Mouse (Mus musculus): Measurements from ENCODE around the gene Fhad1. TPM values are rescaled to one million over a fixed set of nuclear protein-coding genes. Genes with fewer than 3 reads are reported as not detected.

Fhad1 gene
- polyA plus RNA-seq, 1 experiment from 2014 or later = 0.50 TPM

DNA sequence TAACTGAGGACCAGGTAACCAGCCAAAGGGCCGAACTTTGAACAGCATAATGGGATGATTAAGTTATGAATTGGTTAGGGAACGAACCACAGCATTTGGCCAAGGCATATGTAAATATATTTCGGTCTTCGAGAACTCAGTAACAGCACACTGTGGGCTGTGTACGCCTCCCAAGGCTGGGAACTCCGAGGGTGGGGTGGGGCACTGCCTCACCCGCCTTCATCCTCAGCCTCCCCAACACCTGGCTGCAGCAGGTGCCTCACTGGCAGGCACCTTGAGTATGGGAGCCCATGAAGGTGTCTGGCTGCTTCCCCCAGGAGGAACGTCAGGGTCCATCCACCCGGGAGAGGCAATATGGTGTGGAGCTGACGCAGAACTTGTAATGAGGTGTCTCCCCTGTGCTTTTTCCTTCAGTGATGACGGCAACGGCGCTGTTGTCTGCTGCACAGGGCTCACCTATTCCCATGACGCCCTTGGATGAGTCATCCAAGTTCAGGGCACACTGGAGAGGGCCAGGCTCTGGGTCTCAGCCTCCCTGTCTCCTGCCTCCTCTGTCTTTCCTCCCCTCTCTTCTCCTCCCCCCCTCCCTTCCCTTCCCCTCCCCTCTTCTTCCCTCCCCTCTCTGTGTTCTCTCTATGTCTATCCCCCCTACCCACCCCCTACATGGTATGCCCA lies 22.2 kb downstream of the Fhad1 start:
- no peak for TF ChIP-seq CTCF (IDR thresholded peaks at IDR 0.05; ENCODE audit: low read depth)
- WGBS = 85% methylated on average over 14 of the region's 14 CpGs
- ATAC-seq (replicated peaks; ENCODE audit: low FRiP score, low read depth) = no peak
- DNase-seq (ENCODE audit: low spot score) = no peak
- no peak overlapping the region for H3K27ac ChIP-seq
- no peaks in the 10 kb centered on the region for H3K4me1 ChIP-seq (replicated peaks; ENCODE audit: insufficient read depth, low read length)
- H3K36me3 ChIP-seq (ENCODE audit: insufficient read depth, low read length) = no peaks in the 10 kb centered on the region
- H3K27me3 ChIP-seq (ENCODE audit: insufficient read depth, low read length) = no peaks in the 10 kb centered on the region
- H3K4me3 ChIP-seq (replicated peaks; ENCODE audit: low read depth, low read length) = no peak overlapping the region
- no peak overlapping the region for H3K4me2 ChIP-seq (ENCODE audit: low read length)
- no peak overlapping the region for H3K9ac ChIP-seq (ENCODE audit: low read depth, low read length)
- no peaks in the 10 kb centered on the region for H3K9me3 ChIP-seq (replicated peaks; ENCODE audit: low read length)

GRCm38 (mm10) chr4:141988178-141988577 lies 26.7 kb downstream of the Fhad1 start:
- WGBS = 89% methylated on average over 1 of the region's 1 CpGs
- no peak for DNase-seq (ENCODE audit: low spot score)
- no peak for TF ChIP-seq CTCF (IDR thresholded peaks at IDR 0.05; ENCODE audit: low read depth)

GRCm38 (mm10) chr4:141983689-141984088 lies 31.2 kb downstream of the Fhad1 start:
- DNase-seq (ENCODE audit: low spot score) (no peak), ATAC-seq (replicated peaks; ENCODE audit: low FRiP score, low read depth) (no peak)
- no peaks in the 10 kb centered on the region for H3K4me1 ChIP-seq (replicated peaks; ENCODE audit: insufficient read depth, low read length)
- 63% methylated on average over 3 of the region's 3 CpGs for WGBS
- H3K4me3 ChIP-seq (replicated peaks; ENCODE audit: low read depth, low read length) = no peak overlapping the region
- no peaks in the 10 kb centered on the region for H3K9me3 ChIP-seq (replicated peaks; ENCODE audit: low read length)
- no peak overlapping the region for H3K27ac ChIP-seq
- H3K36me3 ChIP-seq (ENCODE audit: insufficient read depth, low read length) = no peaks in the 10 kb centered on the region
- H3K9ac ChIP-seq (ENCODE audit: low read depth, low read length) = no peak overlapping the region
- TF ChIP-seq CTCF (IDR thresholded peaks at IDR 0.05; ENCODE audit: low read depth) = peak; percentile 53
- H3K4me2 ChIP-seq (ENCODE audit: low read length) = no peak overlapping the region
- H3K27me3 ChIP-seq (ENCODE audit: insufficient read depth, low read length) = no peaks in the 10 kb centered on the region

More at GRCm38 (mm10) chr4:141988178-141988577, 26.7 kb downstream of the Fhad1 start:
- Histone ChIP-seq H3K9me3 (replicated peaks; ENCODE audit: low read length) (no peaks in the 10 kb centered on the region), H3K9ac (ENCODE audit: low read depth, low read length) (no peak overlapping the region), H3K4me1 (replicated peaks; ENCODE audit: insufficient read depth, low read length) (no peaks in the 10 kb centered on the region), H3K4me2 (ENCODE audit: low read length) (no peak overlapping the region), H3K4me3 (replicated peaks; ENCODE audit: low read depth, low read length) (no peak overlapping the region), H3K27ac (no peak overlapping the region), H3K36me3 (ENCODE audit: insufficient read depth, low read length) (no peaks in the 10 kb centered on the region), H3K27me3 (ENCODE audit: insufficient read depth, low read length) (no peaks in the 10 kb centered on the region)
- ATAC-seq (replicated peaks; ENCODE audit: low FRiP score, low read depth) = no peak

DNA sequence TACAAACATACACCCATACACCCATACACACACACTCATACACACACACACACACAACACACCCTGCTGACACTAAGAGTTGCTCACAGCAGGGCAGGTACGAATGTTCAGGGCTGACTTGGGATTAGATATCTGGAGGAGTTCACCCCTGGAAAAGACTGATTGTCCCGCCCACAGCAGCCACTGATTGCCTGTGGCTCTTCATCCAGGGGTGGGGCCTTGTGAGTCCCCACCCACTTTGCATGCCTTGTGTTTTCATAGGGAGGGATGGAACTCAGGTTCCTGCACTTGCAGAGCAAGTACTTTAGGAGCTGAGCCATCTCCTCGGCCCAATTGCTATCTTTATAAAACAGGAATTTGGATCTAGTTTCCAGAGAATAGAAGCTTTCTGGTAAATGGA lies 33.4 kb downstream of the Fhad1 start:
- ATAC-seq (replicated peaks; ENCODE audit: low FRiP score, low read depth) = no peak
- Histone ChIP-seq H3K4me2 (ENCODE audit: low read length) (no peak overlapping the region), H3K9ac (ENCODE audit: low read depth, low read length) (no peak overlapping the region), H3K27me3 (ENCODE audit: insufficient read depth, low read length) (no peaks in the 10 kb centered on the region), H3K27ac (no peak overlapping the region), H3K4me1 (replicated peaks; ENCODE audit: insufficient read depth, low read length) (no peaks in the 10 kb centered on the region), H3K9me3 (replicated peaks; ENCODE audit: low read length) (no peaks in the 10 kb centered on the region), H3K4me3 (replicated peaks; ENCODE audit: low read depth, low read length) (no peak overlapping the region), H3K36me3 (ENCODE audit: insufficient read depth, low read length) (no peaks in the 10 kb centered on the region)
- TF ChIP-seq CTCF (IDR thresholded peaks at IDR 0.05; ENCODE audit: low read depth) = no peak
- WGBS = 71% methylated on average over 3 of the region's 3 CpGs
- DNase-seq (ENCODE audit: low spot score) = no peak

DNA sequence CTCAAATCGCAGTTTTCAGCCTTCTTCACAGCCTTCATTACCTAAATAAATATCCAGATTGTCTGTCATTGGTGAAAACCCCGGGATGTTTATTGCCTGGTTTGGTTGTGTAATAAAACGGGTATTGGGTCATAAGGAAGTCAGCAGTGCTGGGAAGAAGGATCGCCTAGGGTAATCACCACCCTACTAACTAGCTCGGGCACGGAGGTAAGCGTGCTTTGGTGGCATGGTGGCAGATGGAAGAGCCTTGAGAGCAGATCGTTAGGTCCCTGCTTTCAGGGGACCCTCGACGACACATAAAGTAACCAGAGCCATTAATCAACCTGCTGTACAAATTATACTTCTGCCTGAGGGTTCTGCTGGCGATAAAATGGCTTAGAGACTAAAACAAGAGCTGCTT lies 36.3 kb downstream of the Fhad1 start:
- Histone ChIP-seq H3K27ac (no peak overlapping the region), H3K4me2 (ENCODE audit: low read length) (no peak overlapping the region), H3K9me3 (replicated peaks; ENCODE audit: low read length) (no peaks in the 10 kb centered on the region), H3K9ac (ENCODE audit: low read depth, low read length) (no peak overlapping the region), H3K4me3 (replicated peaks; ENCODE audit: low read depth, low read length) (no peak overlapping the region), H3K27me3 (ENCODE audit: insufficient read depth, low read length) (no peaks in the 10 kb centered on the region), H3K36me3 (ENCODE audit: insufficient read depth, low read length) (no peaks in the 10 kb centered on the region), H3K4me1 (replicated peaks; ENCODE audit: insufficient read depth, low read length) (no peaks in the 10 kb centered on the region)
- TF ChIP-seq CTCF (IDR thresholded peaks at IDR 0.05; ENCODE audit: low read depth) = no peak
- no peak for ATAC-seq (replicated peaks; ENCODE audit: low FRiP score, low read depth)
- DNase-seq (ENCODE audit: low spot score) = no peak
- 24% methylated on average over 11 of the region's 11 CpGs for WGBS

DNA sequence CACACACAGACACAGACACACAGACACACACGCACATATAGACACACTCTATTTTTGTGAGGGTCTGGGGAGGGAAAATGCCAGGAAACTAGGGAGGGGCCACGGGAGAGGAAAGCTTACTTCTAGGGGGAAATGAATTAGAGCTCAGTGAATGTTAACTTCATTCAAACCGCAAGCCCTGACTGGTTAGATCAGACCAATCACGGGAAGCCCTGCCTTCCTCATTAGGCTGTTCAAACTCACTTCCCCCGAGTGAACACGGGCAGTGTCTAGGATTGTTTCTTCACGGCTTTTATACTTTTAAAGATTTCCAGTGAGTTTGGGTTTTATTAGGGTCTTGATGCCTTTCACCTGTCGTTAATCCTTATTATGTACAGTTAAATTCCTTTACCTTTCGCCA lies 37.5 kb downstream of the Fhad1 start:
- Histone ChIP-seq H3K9me3 (replicated peaks; ENCODE audit: low read length) (no peaks in the 10 kb centered on the region), H3K27ac (no peak overlapping the region), H3K4me1 (replicated peaks; ENCODE audit: insufficient read depth, low read length) (no peaks in the 10 kb centered on the region), H3K27me3 (ENCODE audit: insufficient read depth, low read length) (no peaks in the 10 kb centered on the region), H3K36me3 (ENCODE audit: insufficient read depth, low read length) (no peaks in the 10 kb centered on the region), H3K4me3 (replicated peaks; ENCODE audit: low read depth, low read length) (no peak overlapping the region), H3K4me2 (ENCODE audit: low read length) (no peak overlapping the region), H3K9ac (ENCODE audit: low read depth, low read length) (no peak overlapping the region)
- ATAC-seq (replicated peaks; ENCODE audit: low FRiP score, low read depth) = no peak
- WGBS = 31% methylated on average over 9 of the region's 9 CpGs
- DNase-seq (ENCODE audit: low spot score) = peak; percentile 29
- TF ChIP-seq CTCF (IDR thresholded peaks at IDR 0.05; ENCODE audit: low read depth) = no peak

DNA sequence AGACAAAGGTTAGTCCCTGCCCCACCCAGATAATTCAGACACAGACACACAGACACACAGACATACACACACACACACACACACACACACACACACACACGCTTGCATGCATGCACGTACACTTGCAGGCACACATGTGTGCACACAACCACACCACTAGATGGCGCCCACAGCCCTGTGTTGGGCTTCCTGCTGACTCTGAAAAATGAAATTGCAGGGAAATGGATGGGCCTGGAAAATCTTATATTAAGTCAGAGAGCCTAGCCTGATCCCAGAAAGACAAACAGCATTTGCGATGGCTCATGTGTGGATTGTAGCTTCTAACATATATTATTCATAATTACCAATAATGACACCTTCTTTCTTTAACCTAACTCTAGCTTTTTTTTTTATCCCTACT lies 38.7 kb downstream of the Fhad1 start:
- Histone ChIP-seq H3K27ac (no peak overlapping the region), H3K27me3 (ENCODE audit: insufficient read depth, low read length) (no peaks in the 10 kb centered on the region), H3K36me3 (ENCODE audit: insufficient read depth, low read length) (no peaks in the 10 kb centered on the region), H3K9me3 (replicated peaks; ENCODE audit: low read length) (no peaks in the 10 kb centered on the region), H3K4me1 (replicated peaks; ENCODE audit: insufficient read depth, low read length) (no peaks in the 10 kb centered on the region), H3K9ac (ENCODE audit: low read depth, low read length) (no peak overlapping the region), H3K4me3 (replicated peaks; ENCODE audit: low read depth, low read length) (no peak overlapping the region), H3K4me2 (ENCODE audit: low read length) (no peak overlapping the region)
- WGBS = 36% methylated on average over 4 of the region's 4 CpGs
- DNase-seq (ENCODE audit: low spot score) = peak; percentile 61
- peak; percentile 76 for TF ChIP-seq CTCF (IDR thresholded peaks at IDR 0.05; ENCODE audit: low read depth)
- no peak for ATAC-seq (replicated peaks; ENCODE audit: low FRiP score, low read depth)
